ENCODE assay signal across 8 mouse cellular contexts in the genomic region with DNA sequence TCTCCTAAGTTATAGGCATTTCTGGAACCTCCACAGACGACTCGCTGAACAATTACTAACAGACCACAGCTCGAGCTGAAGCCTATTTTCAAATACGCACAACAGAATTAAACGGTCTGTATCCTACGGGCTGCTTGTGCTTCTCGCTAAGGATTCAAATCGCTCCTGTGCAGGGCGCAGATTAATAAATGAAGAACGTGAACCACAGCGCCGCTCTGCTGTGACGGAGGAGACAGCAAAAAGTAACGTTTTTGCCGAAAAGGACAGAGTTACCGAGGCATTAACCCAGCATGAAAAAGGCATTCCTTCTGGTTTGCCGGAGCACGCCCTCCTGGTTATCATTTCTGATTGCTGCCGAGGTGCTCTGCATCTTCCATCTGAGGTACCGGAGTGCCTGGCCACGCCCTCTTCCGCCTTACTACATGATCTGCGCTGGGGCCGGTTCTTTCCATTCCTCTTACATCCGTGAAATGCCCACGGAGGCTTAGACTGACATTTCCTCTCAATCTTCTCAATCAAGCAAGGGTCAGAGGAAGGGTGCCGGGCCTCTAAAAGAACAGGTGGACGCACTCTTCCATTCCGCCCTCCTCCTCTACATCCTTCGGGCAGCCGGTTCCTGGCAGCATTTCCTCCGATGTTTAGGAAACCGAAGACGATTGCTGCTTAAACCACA.
DNase-seq lines count a peak whose midpoint lies in the region; ATAC-seq and TF ChIP-seq lines count a peak whose summit lies in the region.

No protein-coding gene starts in this region.

- no peak for ATAC-seq in embryonic facial prominence, embryonic 11.5 days (replicated peaks; ENCODE audit: insufficient number of reproducible peaks, low FRiP score, low TSS enrichment, low read depth)
- no peak for ATAC-seq in neural tube, embryonic 12.5 days (ENCODE audit: low FRiP score, low read depth)

- 39% methylated on average over 34 of the region's 34 CpGs for WGBS in lung, adult 2 months
- WGBS in embryonic facial prominence, embryonic 11.5 days: 48% methylated on average over 34 of the region's 34 CpGs
- 49% methylated on average over 34 of the region's 34 CpGs for WGBS in neural tube, embryonic 12.5 days

- no peaks in the 10 kb centered on the region for H3K4me1 ChIP-seq in lung, adult 2 months (ENCODE audit: control insufficient read depth, insufficient read depth, low read length)
- no peaks in the 10 kb centered on the region for H3K4me1 ChIP-seq in embryonic facial prominence, embryonic 11.5 days (ENCODE audit: control insufficient read depth, insufficient read depth, low read length)
- H3K4me1 ChIP-seq in neural tube, embryonic 12.5 days: no peaks in the 10 kb centered on the region

- H3K9ac ChIP-seq in embryonic facial prominence, embryonic 11.5 days (replicated peaks; ENCODE audit: low read length): no peak overlapping the region
- no peak overlapping the region for H3K9ac ChIP-seq in neural tube, embryonic 12.5 days

- H3K36me3 ChIP-seq in embryonic facial prominence, embryonic 11.5 days (replicated peaks; ENCODE audit: control insufficient read depth, insufficient read depth, low read depth, low read length): no peaks in the 10 kb centered on the region
- no peaks in the 10 kb centered on the region for H3K36me3 ChIP-seq in neural tube, embryonic 12.5 days

- peak overlapping the region; percentile 1 for H3K4me3 ChIP-seq in lung, adult 2 months (replicated peaks; ENCODE audit: extremely low read depth, low read depth, low read length)
- H3K4me3 ChIP-seq in embryonic facial prominence, embryonic 11.5 days (ENCODE audit: low read depth, low read length): peak overlapping the region; percentile 21; the same call in 1 of the 2 replicates
- H3K4me3 ChIP-seq in neural tube, embryonic 12.5 days: peak overlapping the region; percentile 24

- TF ChIP-seq POLR2A in lung, adult 2 months (IDR thresholded peaks at IDR 0.05; ENCODE audit: borderline replicate concordance, extremely low read depth, low read depth, low read length): no peak

- H3K9me3 ChIP-seq in embryonic facial prominence, embryonic 11.5 days (replicated peaks; ENCODE audit: control insufficient read depth, low read length): no peaks in the 10 kb centered on the region
- no peaks in the 10 kb centered on the region for H3K9me3 ChIP-seq in neural tube, embryonic 12.5 days

- H3K27ac ChIP-seq in embryonic facial prominence, embryonic 11.5 days (replicated peaks; ENCODE audit: low read depth, low read length): no peak overlapping the region
- no peak overlapping the region for H3K27ac ChIP-seq in neural tube, embryonic 12.5 days

- no peak for TF ChIP-seq CTCF in lung, adult 2 months (IDR thresholded peaks at IDR 0.05; ENCODE audit: insufficient read depth, low read length)

- no peak for DNase-seq in lung, adult 2 months
- no peak for DNase-seq in lung, postnatal 4 days
- peak; percentile 40 for DNase-seq in embryonic facial prominence, embryonic 11.5 days (ENCODE audit: low spot score)
- peak; percentile 65 for DNase-seq in induced T-regulatory cell, adult 2 months (ENCODE audit: low read depth)
- DNase-seq in layer of hippocampus, adult 9-10 months (ENCODE audit: low spot score): no peak
- DNase-seq in ovary, postnatal 36 days (ENCODE audit: low spot score): no peak
- DNase-seq in layer of hippocampus, adult 9-11 months: no peak

- peak overlapping the region; percentile 41 for H3K4me2 ChIP-seq in embryonic facial prominence, embryonic 11.5 days (ENCODE audit: low read depth, low read length)
- peak overlapping the region; percentile 51 for H3K4me2 ChIP-seq in neural tube, embryonic 12.5 days (replicated peaks)

- no peaks in the 10 kb centered on the region for H3K27me3 ChIP-seq in embryonic facial prominence, embryonic 11.5 days (ENCODE audit: control insufficient read depth, insufficient read depth, low read length)
- no peaks in the 10 kb centered on the region for H3K27me3 ChIP-seq in neural tube, embryonic 12.5 days (replicated peaks)

Comparison
In these comparisons a context has a peak if more than half of its experiments do, and no peak if none do; other contexts are left out.
1. DNase-seq: peak in embryonic facial prominence, embryonic 11.5 days (single experiment) and induced T-regulatory cell, adult 2 months (single experiment); none in lung, adult 2 months (single experiment), lung, postnatal 4 days (0 of 2), layer of hippocampus, adult 9-10 months (single experiment), ovary, postnatal 36 days (single experiment) and layer of hippocampus, adult 9-11 months (single experiment).
2. Peak in every context shown above with its lines, with median percentiles within 50 percentile points of each other: H3K4me3 ChIP-seq.